Mouse (Mus musculus): ENCODE results near the gene Nup62cl.

Nup62cl gene

DNA sequence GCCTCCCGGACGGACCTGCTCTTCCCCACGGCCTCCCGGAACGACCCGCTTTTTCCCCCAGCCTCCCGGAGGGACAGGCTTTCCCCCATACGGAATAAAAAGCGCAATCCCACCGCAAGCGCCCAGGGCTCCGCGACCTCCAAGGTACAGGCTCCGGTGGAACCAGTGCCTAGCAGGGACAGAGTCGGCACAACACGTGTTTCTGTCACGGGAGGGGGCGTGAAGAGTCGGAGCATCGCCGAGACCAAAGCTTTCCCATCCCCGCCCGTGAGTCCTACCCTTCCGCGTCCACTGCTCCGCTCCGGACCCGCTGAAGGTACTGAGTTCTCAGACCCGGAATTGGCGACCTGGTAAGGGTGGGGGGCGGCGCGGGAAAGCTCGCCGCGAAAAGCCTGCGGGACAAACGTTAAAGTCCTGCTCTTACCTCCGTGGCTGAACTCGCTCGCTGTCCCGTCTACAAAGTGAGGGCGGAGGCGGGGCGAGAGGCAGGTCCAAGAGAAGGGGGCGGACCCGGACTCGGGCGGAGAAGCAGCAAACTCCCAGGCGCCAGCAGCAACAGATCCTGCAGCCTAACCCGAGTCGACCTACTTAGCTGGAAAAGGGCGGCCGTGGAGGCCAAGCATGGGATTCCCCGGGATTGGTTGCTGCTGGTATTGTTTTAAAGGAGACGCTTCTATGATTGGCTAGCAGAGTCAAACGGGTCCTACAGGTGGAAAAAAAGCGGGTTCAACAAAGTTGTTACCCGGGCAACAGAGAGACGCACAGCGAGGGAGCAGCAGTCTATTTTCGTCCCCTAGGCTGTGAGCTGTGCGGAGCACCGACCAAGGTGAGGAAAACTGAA, at the start of gene Nup62cl, which contains the start of gene Pih1h3b:
Nup62cl (minus strand) TSS at position 578 of the 841 bp plus-strand sequence.
Pih1h3b (plus strand) TSS at position 745 of the 841 bp plus-strand sequence.
- peak; percentile 73 for DNase-seq

- no peak for DNase-seq
Measured at GRCm38 (mm10) chrX:140094066-140094465, 31.6 kb upstream of the Nup62cl start.

GRCm38 (mm10) chrX:140082535-140082934, 20.0 kb upstream of the Nup62cl start:
- no peak for DNase-seq

DNA sequence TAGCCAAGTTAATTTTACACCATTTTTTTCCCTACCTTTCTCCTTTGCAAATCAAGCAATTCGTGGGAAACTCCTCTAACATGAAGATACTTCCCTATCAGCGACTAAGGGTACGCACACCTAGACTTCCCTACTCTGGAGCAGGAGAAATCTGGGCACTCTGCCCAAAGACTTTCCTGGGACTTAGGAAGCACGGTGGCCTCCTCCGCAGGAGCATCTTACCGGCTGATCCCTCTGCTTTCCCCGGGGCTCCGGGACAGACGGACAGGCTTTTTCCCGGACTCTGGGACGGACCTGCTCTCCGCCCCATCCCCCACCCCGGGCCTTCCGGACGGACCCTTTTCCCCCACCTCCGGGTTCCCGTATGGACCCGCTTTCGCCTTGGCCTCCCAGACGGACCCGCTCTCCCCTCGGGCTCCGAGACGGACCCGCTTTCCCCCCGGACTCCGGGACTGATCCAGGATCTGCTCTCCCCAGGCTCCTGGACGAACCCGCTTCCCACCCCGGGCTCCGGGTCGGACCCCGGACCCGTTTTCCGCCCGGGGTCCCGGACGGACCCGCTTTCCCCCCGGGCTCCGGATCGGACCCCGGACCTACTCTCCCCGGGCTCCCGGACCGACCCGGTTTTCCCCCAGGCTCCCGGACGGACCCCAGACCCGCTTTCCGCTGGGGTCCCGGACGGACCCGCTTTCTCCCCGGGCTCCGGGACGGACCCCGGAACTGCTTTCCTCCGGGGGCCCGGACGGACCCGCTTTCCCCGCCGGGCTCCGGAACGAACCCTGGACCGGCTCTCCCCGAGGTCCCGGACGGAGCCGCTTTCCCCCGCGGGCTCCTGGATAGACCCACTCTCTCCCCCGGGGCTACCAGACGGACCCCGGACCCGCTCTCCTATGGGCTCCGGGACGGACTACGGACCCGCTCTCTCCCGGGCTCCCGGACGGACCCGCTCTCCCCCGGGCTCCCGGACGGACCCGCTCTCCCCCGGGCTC, 1.3 kb downstream of the Nup62cl start:
- DNase-seq, result no peak

- no peak for DNase-seq
Measured at GRCm38 (mm10) chrX:139998691-139999065, 63.8 kb downstream of the Nup62cl start.

- peak; percentile 26 for DNase-seq
Measured at GRCm38 (mm10) chrX:139997740-139998690, 64.5 kb downstream of the Nup62cl start, which contains the start of gene Rbm41. Gene Rbm41, minus strand, starts transcription at chrX:139998595.

DNA sequence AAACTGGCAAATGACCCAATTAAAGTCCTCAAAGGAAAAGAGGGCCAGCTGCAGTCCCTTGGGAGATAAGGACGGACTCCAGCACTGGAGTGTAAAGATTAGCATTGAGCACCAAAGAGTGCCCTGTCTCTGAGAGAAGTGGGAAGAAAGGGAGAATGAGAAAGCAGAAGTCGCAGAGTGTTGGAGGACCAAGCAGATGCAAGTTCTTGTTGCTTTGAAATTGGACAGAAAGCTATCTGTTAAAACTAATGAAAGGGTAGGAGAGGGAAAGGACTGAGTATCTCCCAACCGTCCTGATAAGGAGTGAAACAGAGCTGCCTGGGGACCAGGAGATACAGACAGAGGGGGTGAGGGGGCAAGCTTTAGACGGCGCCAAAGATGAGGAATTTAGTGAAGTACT, 80.4 kb downstream of the Nup62cl start:
- DNase-seq, result no peak
